Mouse (Mus musculus) lung, embryonic 15.5 days (tissue): ENCODE measurements around the gene Gm28374. TPM values are rescaled to one million over a fixed set of nuclear protein-coding genes. Genes with fewer than 3 reads are reported as not detected.

Experiments used
- ATAC-seq: fragments of 200-750 bp; cut with Nextera tagmentation; 2 replicates; pipeline ENCODE4 v1.8.0; 2017; ENCODE audit warnings: moderate number of reproducible peaks, borderline replicate concordance; ENCODE audit not compliant: low FRiP score, low TSS enrichment; ENCODE audit errors: extremely low read depth
- H3K27ac ChIP-seq: fragments of 300-500 bp; sonication (generic); 2 replicates; pipeline ENCODE4 v1.5.1; 2015; ENCODE audit warnings: moderate library complexity, mild to moderate bottlenecking, inconsistent platforms
- H3K27me3 ChIP-seq: fragments of 300-500 bp; sonication (generic); 2 replicates; pipeline ENCODE4 v1.6.1; 2015; ENCODE audit warnings: inconsistent platforms
- H3K36me3 ChIP-seq: fragments of 300-500 bp; sonication (generic); 2 replicates; pipeline ENCODE4 v1.6.1; 2015; ENCODE audit warnings: inconsistent platforms
- H3K4me1 ChIP-seq: fragments of 300-500 bp; sonication (generic); 2 replicates; pipeline ENCODE4 v1.6.1; 2015; ENCODE audit warnings: inconsistent platforms
- H3K4me2 ChIP-seq: fragments of 300-500 bp; sonication (generic); 2 replicates; pipeline ENCODE4 v1.6.1; 2015; ENCODE audit warnings: inconsistent platforms, mild to moderate bottlenecking, moderate library complexity
- H3K4me3 ChIP-seq: fragments of 300-500 bp; sonication (generic); 2 replicates; pipeline ENCODE4 v1.5.1; 2015; ENCODE audit warnings: mild to moderate bottlenecking, inconsistent platforms
- H3K9ac ChIP-seq: fragments of 300-500 bp; sonication (generic); 2 replicates; pipeline ENCODE4 v1.6.1; 2015; ENCODE audit warnings: inconsistent platforms
- H3K9me3 ChIP-seq: fragments of 300-500 bp; sonication (generic); 2 replicates; pipeline ENCODE4 v1.6.1; 2016; ENCODE audit warnings: inconsistent platforms
- WGBS: fragments of 180-500 bp; shearing (Covaris S2); methylation state at CpG from one replicate; pipeline ENCODE4 v1.1.7; 2015; 5-methylcytosine and 5-hydroxymethylcytosine counted together
- polyA plus RNA-seq: library from polyadenylated mRNA; unstranded; fragments of >200 nt; fragmentation: Nextera tagmentation; extraction: Ambion mirVana; gene quantifications from 2 replicates; pipeline ENCODE4 v1.2.1, GENCODE M21; 2015

Gm28374 gene
- polyA plus RNA-seq, 1 experiment from 2014 or later = 1.1 TPM

GRCm38 (mm10) chr19:6084478-6085248 lies 2.6 kb upstream of the Gm28374 start, which contains the start of the genes Zfpl1 and Cdca5:
Zfpl1 (minus strand) TSS chr19:6084956.
Cdca5 (plus strand) TSS chr19:6084983.
- ATAC-seq = peak; percentile 91
- Histone ChIP-seq H3K4me3 (peak within 1 kb of the TSS; percentile 62), H3K36me3 (peaks cover 63% of the 10 kb centered on the region), H3K27me3 (no peaks in the 10 kb centered on the region), H3K9ac (peak within 1 kb of the TSS; percentile 64), H3K27ac (peak within 1 kb of the TSS; percentile 58), H3K9me3 (no peaks in the 10 kb centered on the region), H3K4me1 (peaks cover 22% of the 10 kb centered on the region), H3K4me2 (peak within 1 kb of the TSS; percentile 83)
- under 1% methylated on average over 58 of the region's 58 CpGs for WGBS

DNA sequence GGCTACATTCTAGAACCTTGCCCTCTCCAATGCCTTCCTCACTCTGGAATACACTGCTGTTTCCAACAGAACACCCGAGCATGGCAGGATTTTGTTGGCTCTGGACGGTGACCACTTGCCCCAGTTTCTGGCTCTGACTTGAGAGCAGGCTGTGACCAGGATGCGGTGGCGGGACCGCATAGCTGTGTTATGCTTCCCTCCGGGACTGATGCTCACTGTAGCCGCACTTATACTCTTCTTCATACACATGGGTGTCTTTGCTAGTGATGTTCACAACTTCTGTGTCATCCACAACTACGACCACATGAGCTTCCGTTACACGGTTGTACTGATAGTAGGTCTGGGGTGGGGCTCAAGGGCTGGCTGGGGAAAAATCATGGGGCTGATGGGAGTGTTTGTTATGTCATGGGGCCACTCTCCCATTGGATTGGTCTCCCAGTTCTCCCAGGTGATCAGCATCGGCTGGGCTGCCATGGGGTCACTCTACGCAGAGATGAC lies 2.0 kb downstream of the Gm28374 start, which contains the start of gene Tmem262:
Gene Tmem262, plus strand, starts transcription at position 51 of the 498 bp plus-strand sequence.
- peaks cover 26% of the 10 kb centered on the region for H3K4me1 ChIP-seq
- peaks cover 28% of the 10 kb centered on the region for H3K36me3 ChIP-seq
- H3K4me3 ChIP-seq = no peak within 1 kb of the TSS
- no peaks in the 10 kb centered on the region for H3K9me3 ChIP-seq
- WGBS = 88% methylated on average over 12 of the region's 12 CpGs
- H3K9ac ChIP-seq = no peak within 1 kb of the TSS
- no peak within 1 kb of the TSS for H3K27ac ChIP-seq
- ATAC-seq = no peak
- H3K4me2 ChIP-seq = no peak within 1 kb of the TSS
- H3K27me3 ChIP-seq = no peaks in the 10 kb centered on the region

GRCm38 (mm10) chr19:6076564-6077393 lies 5.3 kb downstream of the Gm28374 start, which contains the start of gene Vps51:
Vps51 (minus strand) TSS chr19:6077231.
- Histone ChIP-seq H3K27me3 (no peaks in the 10 kb centered on the region), H3K36me3 (peaks cover 19% of the 10 kb centered on the region), H3K4me3 (peak within 1 kb of the TSS; percentile 76), H3K9ac (peak within 1 kb of the TSS; percentile 79), H3K27ac (peak within 1 kb of the TSS; percentile 87), H3K4me2 (peak within 1 kb of the TSS; percentile 67), H3K9me3 (no peaks in the 10 kb centered on the region), H3K4me1 (peaks cover 16% of the 10 kb centered on the region)
- under 1% methylated on average over 33 of the region's 33 CpGs for WGBS
- peak; percentile 81 for ATAC-seq

- Histone ChIP-seq H3K4me1 (peaks cover 16% of the 10 kb centered on the region), H3K36me3 (peaks cover 27% of the 10 kb centered on the region), H3K4me3 (no peak overlapping the region), H3K9me3 (no peaks in the 10 kb centered on the region), H3K4me2 (no peak overlapping the region), H3K27me3 (no peaks in the 10 kb centered on the region), H3K9ac (no peak overlapping the region), H3K27ac (no peak overlapping the region)
- 90% methylated on average over 5 of the region's 5 CpGs for WGBS
- no peak for ATAC-seq
Measured at GRCm38 (mm10) chr19:6073889-6074288, 8.2 kb downstream of the Gm28374 start.

DNA sequence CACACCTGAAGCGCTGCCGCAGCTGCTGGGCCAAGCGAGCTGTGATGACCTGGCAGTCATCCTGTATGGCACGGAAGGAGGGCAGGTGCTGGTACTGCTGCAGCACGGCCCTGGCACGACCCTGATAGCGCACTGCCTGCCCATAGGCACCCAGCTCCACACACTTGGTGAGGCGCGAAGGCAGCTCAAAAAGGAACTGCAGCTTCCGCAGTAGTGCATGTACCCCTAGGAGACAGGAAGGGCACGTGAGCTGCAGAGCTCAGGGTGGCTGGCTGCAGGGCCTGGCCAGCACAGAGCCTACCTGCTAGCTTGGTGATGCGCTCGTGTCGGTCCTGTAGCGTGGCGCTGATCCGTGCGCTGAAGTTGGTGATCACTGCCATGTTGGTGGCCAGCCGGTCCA lies 10.8 kb downstream of the Gm28374 start:
- no peak overlapping the region for H3K4me2 ChIP-seq
- H3K4me3 ChIP-seq = no peak overlapping the region
- H3K9ac ChIP-seq = no peak overlapping the region
- H3K9me3 ChIP-seq = no peaks in the 10 kb centered on the region
- WGBS = 89% methylated on average over 19 of the region's 19 CpGs
- peaks cover 29% of the 10 kb centered on the region for H3K36me3 ChIP-seq
- ATAC-seq = no peak
- H3K27ac ChIP-seq = no peak overlapping the region
- peaks cover 24% of the 10 kb centered on the region for H3K4me1 ChIP-seq
- no peaks in the 10 kb centered on the region for H3K27me3 ChIP-seq

- no peak overlapping the region for H3K4me2 ChIP-seq
- no peak overlapping the region for H3K27ac ChIP-seq
- no peak for ATAC-seq
- no peaks in the 10 kb centered on the region for H3K27me3 ChIP-seq
- H3K36me3 ChIP-seq = peaks cover 29% of the 10 kb centered on the region
- no peak overlapping the region for H3K9ac ChIP-seq
- WGBS = 85% methylated on average over 31 of the region's 31 CpGs
- no peak overlapping the region for H3K4me3 ChIP-seq
- H3K4me1 ChIP-seq = peaks cover 20% of the 10 kb centered on the region
- no peaks in the 10 kb centered on the region for H3K9me3 ChIP-seq
Measured at GRCm38 (mm10) chr19:6070571-6071250, 11.3 kb downstream of the Gm28374 start.

GRCm38 (mm10) chr19:6069851-6070250 lies 12.2 kb downstream of the Gm28374 start:
- Histone ChIP-seq H3K4me1 (peaks cover 20% of the 10 kb centered on the region), H3K27ac (no peak overlapping the region), H3K9ac (no peak overlapping the region), H3K36me3 (peaks cover 29% of the 10 kb centered on the region), H3K4me3 (no peak overlapping the region), H3K9me3 (no peaks in the 10 kb centered on the region), H3K4me2 (no peak overlapping the region), H3K27me3 (no peaks in the 10 kb centered on the region)
- WGBS = 87% methylated on average over 10 of the region's 10 CpGs
- ATAC-seq = no peak

- WGBS = 80% methylated on average over 4 of the region's 4 CpGs
- H3K27me3 ChIP-seq = no peaks in the 10 kb centered on the region
Measured at GRCm38 (mm10) chr19:6068951-6069350, 13.1 kb downstream of the Gm28374 start.

DNA sequence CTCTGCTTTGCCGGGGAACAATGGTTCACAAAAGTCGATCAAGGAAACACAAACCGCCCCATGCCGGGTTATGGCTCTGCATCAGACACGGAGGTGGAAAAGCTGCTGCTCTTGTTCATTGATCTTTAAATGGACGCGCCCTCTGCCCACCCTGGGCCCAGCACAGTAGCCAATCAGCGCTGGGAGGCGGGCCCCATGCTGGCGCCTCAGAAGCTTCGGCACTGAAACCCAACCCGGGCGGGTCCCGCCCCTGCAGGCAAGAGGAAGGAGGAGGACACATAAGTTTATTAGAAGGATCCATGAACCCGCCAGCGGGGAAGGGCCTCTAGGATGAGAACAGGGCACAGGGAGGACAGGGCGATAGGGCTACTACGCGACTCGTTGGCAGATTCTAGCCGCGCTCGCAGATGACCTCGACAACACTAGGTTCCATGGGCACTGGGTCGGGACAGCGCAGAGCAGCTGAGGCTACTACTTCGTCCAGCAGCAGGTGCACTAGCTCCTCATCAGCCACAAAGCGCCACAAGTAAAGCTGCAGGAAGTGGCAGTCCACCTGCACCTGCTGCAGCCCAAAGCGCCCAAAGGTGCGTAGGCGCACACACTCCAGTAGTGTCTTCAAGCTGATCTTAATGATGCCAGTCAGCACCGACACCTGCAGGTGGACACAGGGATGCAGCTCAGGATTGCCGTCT lies 14.2 kb downstream of the Gm28374 start, which contains the start of gene Tm7sf2:
Gene Tm7sf2, minus strand, starts transcription at position 650 of the 692 bp plus-strand sequence.
- Histone ChIP-seq H3K4me1 (peaks cover 22% of the 10 kb centered on the region), H3K9ac (peak within 1 kb of the TSS; percentile 52), H3K27ac (peak within 1 kb of the TSS; percentile 54), H3K36me3 (peaks cover 29% of the 10 kb centered on the region), H3K4me3 (peak within 1 kb of the TSS; percentile 50), H3K4me2 (peak within 1 kb of the TSS; percentile 96), H3K27me3 (no peaks in the 10 kb centered on the region), H3K9me3 (no peaks in the 10 kb centered on the region)
- 9% methylated on average over 33 of the region's 33 CpGs for WGBS
- ATAC-seq = peak; percentile 92

More at GRCm38 (mm10) chr19:6068951-6069350, 13.1 kb downstream of the Gm28374 start:
- Histone ChIP-seq H3K4me3 (no peak overlapping the region), H3K27ac (no peak overlapping the region), H3K9me3 (no peaks in the 10 kb centered on the region), H3K9ac (no peak overlapping the region), H3K4me1 (peaks cover 20% of the 10 kb centered on the region), H3K36me3 (peaks cover 29% of the 10 kb centered on the region), H3K4me2 (no peak overlapping the region)
- ATAC-seq = no peak

DNA sequence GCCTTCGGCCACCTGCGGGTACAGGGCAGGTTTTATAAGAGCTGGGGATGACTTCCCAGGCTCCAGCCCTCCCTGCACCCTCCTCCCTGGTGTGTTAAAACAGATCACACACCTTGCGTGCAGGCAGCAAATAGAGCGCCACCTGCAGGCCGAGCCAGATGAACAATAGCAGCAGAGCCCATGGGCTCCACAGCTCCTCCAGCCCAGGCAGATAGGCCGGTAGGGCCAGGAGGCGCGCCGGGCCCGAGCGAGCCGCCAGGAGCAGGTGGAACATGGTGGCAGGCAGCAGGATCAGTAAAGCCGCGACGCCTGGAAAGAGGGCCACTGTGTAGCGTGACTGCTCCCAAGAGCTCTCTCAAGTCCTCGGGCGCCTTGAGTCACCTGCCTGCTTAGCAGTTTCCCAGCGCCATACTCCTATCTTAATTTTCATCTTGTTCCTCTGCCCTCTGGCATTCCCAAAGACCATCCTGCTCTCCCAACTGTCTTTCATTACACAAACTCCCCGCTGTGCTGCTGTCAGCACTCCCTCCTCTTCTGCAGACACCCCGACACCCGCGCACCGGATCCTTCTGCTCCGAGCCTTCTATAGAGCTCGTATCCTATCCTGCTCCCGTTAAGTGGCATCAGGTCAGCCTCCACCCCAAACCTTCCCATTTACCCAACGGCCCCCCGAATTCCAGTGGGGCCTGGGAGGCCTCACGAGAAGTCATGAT lies 14.9 kb downstream of the Gm28374 start:
- Histone ChIP-seq H3K9ac (peak overlapping the region; percentile 52), H3K9me3 (no peaks in the 10 kb centered on the region), H3K4me1 (peaks cover 29% of the 10 kb centered on the region), H3K4me3 (peak overlapping the region; percentile 50), H3K27ac (peak overlapping the region; percentile 54), H3K4me2 (peak overlapping the region; percentile 96), H3K27me3 (no peaks in the 10 kb centered on the region), H3K36me3 (peaks cover 29% of the 10 kb centered on the region)
- WGBS = under 1% methylated on average over 30 of the region's 30 CpGs
- peak; percentile 36; the same call in 1 of the 2 replicates for ATAC-seq
